Mouse (Mus musculus) E14TG2a.4 (cell line): ENCODE measurements at regions not wholly inside any gene's neighbourhood (a gene's known extent, or its start where the extent isn't known, plus 50 kb on each side); places are given as distances from the start of the nearest gene placed in this dataset.

Experiments
- H3K27me3 ChIP-seq: 2 replicates; pipeline ENCODE4 v1.6.1; 2014; ENCODE audit warnings: low read length, control low read depth; ENCODE audit not compliant: insufficient read depth
- H3K36me3 ChIP-seq: 2 replicates; pipeline ENCODE4 v1.6.1; 2014; ENCODE audit warnings: low read length, control low read depth; ENCODE audit not compliant: insufficient read depth
- H3K4me1 ChIP-seq: replicated peaks from 2 replicates; pipeline ENCODE4 v1.6.1; 2014; ENCODE audit warnings: low read depth, low read length, control low read depth
- H3K4me3 ChIP-seq: replicated peaks from 2 replicates; pipeline ENCODE4 v1.5.1; 2014; ENCODE audit warnings: mild to moderate bottlenecking, low read length
- H3K9me3 ChIP-seq: 2 replicates; pipeline ENCODE4 v1.6.1; 2014; ENCODE audit warnings: low read length, control low read depth
- CTCF ChIP-seq: conservative IDR thresholded peaks from 2 replicates; pipeline ENCODE4 v1.5.1; 2014; ENCODE audit warnings: low read length
- NANOG ChIP-seq: IDR thresholded peaks from 2 replicates; pipeline ENCODE4 v1.6.1; 2014; ENCODE audit warnings: borderline replicate concordance, low read length, mixed read lengths
- POU5F1 ChIP-seq: IDR thresholded peaks from 2 replicates; pipeline ENCODE4 v1.6.1; 2014; ENCODE audit warnings: low read length, borderline replicate concordance

DNA sequence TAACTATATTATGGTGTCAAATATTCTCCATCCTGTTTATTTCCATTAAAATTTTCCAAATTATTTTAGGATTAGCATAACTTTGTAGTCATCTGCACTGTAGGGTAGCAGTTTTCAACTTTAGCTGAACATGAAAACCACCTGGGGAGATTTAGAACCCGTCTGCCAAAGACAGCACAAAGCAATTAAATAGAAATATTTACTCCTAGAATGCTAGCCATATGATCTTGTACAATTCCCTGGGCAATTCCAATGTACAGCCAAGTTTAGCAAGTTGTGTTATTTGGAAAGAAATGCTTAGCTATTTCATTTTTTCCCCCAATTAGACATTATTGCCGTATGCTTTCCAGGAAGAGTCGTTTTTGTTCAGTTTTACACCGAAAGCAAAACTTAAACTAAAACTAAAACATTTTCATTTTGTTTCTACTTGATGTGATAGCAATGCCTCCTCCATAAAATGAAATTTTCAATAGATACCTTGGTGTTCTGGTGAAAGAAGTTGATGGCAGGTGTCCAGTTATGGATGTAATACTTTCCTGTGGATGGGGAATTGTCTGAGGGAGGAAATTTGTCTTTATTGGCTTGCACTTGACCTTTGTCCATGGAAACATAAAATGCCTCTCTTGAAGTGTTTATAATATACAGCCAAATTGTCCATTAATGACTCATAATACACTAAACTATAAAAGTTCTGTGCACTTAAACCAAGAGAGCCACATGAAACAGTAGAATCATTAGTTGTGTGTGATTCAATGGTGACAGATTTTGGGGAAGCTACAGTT is 282.3 kb downstream of the Usp25 start:
- H3K9me3 ChIP-seq: no peaks in the 10 kb centered on the region
- H3K4me3 ChIP-seq: no peak overlapping the region
- H3K4me1 ChIP-seq: no peaks in the 10 kb centered on the region
- no peaks in the 10 kb centered on the region for H3K36me3 ChIP-seq
- H3K27me3 ChIP-seq: no peaks in the 10 kb centered on the region
- TF ChIP-seq NANOG (no peak), CTCF (no peak)

DNA sequence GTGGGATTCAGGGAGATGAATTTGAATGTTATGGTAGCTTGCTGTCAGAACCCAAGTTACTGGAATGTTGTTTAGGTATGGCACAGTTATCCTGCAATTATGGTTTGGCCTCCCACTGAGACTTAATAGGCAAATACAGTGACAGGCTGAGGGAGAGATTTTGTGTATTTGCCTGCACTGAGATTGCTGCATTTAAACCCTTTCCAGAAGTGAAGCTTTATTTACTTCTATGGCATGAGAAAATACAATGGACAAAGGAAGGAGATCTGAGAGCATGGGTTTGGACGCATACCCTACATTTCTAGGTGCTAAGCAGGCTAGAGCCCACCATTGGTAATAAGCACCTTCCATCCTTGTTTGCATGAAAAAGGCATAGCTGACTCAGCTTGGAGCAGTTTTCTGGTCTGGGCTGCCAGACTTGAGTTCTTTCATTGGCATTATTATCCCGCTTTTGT is 278.8 kb downstream of the Usp25 start:
- no peaks in the 10 kb centered on the region for H3K9me3 ChIP-seq
- H3K27me3 ChIP-seq: no peaks in the 10 kb centered on the region
- TF ChIP-seq NANOG (no peak), CTCF (no peak), POU5F1 (no peak)
- no peaks in the 10 kb centered on the region for H3K36me3 ChIP-seq
- no peaks in the 10 kb centered on the region for H3K4me1 ChIP-seq
- H3K4me3 ChIP-seq: no peak overlapping the region

DNA sequence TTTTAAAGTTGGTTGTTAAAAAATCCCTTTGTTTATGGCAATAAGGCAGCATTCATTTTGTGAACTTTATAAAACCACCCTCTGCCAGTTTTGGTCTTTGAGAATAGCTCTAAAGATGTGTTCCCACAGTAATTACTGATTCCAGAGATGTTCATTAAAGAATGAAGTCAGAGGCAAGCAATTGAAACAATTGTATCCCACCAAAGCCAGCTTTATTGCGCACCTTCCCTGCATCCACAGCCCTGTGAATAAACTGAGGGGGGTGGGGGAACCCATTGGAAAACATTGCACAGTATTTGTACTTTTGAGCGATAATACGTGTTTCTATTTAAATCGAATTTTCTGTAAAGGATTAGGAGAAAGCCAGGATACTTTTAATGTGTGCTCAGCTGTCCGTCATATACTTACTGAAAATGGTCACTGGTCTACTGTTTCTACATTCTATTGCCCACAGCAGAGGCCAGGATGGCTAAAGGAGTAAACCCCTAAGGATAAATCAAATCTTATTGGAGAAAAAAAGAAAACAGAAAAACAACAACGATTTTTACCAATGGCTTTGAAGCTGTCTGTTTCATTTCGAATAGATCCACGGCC is 278.3 kb downstream of the Usp25 start:
- no peak for TF ChIP-seq POU5F1
- no peak for TF ChIP-seq CTCF
- TF ChIP-seq NANOG: no peak
- no peaks in the 10 kb centered on the region for H3K27me3 ChIP-seq
- H3K36me3 ChIP-seq: no peaks in the 10 kb centered on the region
- H3K4me1 ChIP-seq: no peaks in the 10 kb centered on the region
- H3K9me3 ChIP-seq: no peaks in the 10 kb centered on the region
- H3K4me3 ChIP-seq: no peak overlapping the region

DNA sequence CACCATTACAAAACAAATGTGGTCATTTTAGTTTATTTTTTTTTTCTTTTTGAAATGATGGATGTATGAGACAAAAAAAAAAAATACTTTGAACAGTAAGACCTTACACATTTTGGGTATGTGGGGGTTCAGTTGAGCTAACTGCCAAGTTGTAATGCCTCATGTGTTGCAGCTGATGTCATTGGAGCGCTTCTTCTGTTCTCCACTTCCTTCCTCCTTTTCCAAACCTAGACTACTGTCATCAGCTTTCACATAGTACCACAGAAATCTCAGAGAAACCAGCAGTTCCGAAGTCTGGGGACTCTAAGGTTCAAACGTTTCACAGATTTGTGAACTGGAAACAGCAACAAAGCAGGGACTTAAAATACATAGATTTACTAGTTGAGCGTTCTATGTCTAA is 270.7 kb downstream of the Usp25 start:
- H3K4me3 ChIP-seq: no peak overlapping the region
- TF ChIP-seq NANOG (no peak), CTCF (no peak), POU5F1 (no peak)
- H3K4me1 ChIP-seq: no peaks in the 10 kb centered on the region
- H3K27me3 ChIP-seq: no peaks in the 10 kb centered on the region
- no peaks in the 10 kb centered on the region for H3K36me3 ChIP-seq
- no peaks in the 10 kb centered on the region for H3K9me3 ChIP-seq

DNA sequence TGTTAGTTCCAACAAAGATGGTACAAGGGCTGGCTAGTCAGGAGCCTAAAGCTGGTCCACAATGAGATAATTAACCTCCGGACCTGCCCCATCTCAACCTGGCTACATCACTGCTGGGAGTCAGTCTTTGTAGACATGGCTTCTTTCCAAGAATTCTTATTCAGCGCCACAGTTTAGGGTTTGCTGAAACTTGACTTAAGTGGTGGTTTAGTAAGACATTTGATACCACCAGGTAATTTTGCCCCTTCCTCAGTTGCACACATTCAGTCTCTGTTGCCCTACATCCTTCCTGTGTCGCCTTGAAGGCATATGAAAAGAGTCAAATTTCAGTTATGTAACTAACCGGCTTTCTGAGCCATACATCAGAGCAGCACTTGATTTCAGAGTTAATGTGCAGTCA is 266.4 kb downstream of the Usp25 start:
- H3K27me3 ChIP-seq: no peaks in the 10 kb centered on the region
- H3K9me3 ChIP-seq: no peaks in the 10 kb centered on the region
- H3K4me3 ChIP-seq: no peak overlapping the region
- no peaks in the 10 kb centered on the region for H3K4me1 ChIP-seq
- TF ChIP-seq CTCF: no peak
- TF ChIP-seq POU5F1: no peak
- TF ChIP-seq NANOG: no peak
- no peaks in the 10 kb centered on the region for H3K36me3 ChIP-seq

DNA sequence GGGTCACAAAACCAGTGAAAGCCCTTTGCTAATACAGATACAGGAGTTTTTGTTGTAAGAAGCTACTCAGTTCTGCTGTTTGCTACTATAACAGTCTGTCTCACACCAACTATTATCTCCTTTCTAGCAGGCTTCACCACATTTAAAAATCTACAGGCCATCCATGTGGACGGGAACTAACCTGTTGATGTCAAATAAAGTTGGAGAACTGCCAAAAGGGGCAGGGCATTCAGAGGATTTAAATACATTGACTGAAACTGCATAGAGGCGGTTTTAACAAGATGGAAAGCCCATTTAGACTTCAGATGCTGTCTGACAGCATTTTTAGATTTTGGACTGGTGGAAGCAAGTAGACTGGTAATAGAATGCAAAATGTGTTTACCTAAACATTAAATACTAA is 266.0 kb downstream of the Usp25 start:
- TF ChIP-seq NANOG: no peak
- TF ChIP-seq POU5F1: no peak
- no peak for TF ChIP-seq CTCF
- Histone ChIP-seq H3K9me3 (no peaks in the 10 kb centered on the region), H3K27me3 (no peaks in the 10 kb centered on the region), H3K36me3 (no peaks in the 10 kb centered on the region), H3K4me1 (no peaks in the 10 kb centered on the region), H3K4me3 (no peak overlapping the region)

DNA sequence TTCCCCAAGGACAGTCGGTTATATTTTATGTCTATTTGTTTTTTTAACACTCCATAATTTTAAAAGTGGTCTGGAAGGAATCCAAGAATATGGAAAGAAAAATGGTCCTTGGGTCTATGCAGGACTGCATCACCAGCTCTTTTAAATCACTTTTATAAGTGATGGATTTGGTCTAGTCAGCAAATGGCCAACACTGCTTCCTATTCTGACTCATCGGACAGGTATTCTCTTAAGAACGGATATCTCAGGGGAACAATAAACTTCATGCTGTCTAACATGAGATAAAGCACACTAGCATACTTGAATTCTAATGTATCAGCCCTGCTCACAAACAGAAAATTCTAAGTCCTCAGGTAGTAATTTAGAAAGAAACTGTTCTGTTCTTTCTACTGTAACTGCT is 259.8 kb downstream of the Usp25 start:
- TF ChIP-seq POU5F1 (no peak), CTCF (no peak), NANOG (no peak)
- Histone ChIP-seq H3K4me3 (no peak overlapping the region), H3K9me3 (no peaks in the 10 kb centered on the region), H3K4me1 (no peaks in the 10 kb centered on the region), H3K36me3 (no peaks in the 10 kb centered on the region), H3K27me3 (no peaks in the 10 kb centered on the region)

DNA sequence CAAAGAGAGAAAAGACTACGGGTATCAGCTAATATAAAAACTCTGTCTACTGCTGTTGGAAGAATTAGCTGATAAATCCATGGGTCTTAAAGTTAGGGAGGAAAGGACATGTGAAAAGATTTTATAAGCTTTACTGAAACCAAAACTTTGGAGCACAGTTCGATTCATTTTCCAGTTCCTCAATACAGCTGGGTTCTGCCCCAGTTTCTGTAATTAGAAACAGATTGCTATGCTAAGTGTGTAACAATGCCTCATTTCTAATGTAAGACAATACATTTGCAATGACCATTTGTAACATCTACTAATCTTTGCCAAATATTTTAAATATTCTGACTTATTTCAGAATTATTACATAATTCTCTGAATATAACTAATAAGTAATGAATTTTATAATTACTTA is 255.4 kb downstream of the Usp25 start:
- H3K36me3 ChIP-seq: no peaks in the 10 kb centered on the region
- H3K4me3 ChIP-seq: no peak overlapping the region
- no peaks in the 10 kb centered on the region for H3K4me1 ChIP-seq
- H3K27me3 ChIP-seq: no peaks in the 10 kb centered on the region
- TF ChIP-seq CTCF (no peak), POU5F1 (no peak), NANOG (no peak)
- H3K9me3 ChIP-seq: no peaks in the 10 kb centered on the region

DNA sequence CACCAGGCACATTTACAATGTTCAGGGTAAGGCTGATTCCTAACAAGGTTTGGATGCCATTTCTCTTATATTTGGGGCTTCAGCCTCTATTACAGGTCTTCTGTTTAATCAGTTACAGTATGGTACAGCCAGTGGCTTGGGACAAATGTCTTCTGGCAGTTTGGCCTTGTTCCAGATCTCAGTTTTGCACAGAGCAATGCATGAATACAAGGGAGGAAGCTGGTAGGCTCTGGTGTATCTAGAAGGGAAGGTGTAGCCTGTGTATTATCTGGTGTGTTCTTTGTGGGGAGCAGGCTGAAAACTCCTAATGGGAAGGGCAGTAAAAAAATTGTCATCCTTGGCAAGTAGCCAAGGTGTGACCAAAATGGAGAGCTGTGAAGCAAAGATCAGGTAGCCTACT is 254.2 kb downstream of the Usp25 start:
- no peak for TF ChIP-seq CTCF
- no peak for TF ChIP-seq POU5F1
- no peak for TF ChIP-seq NANOG
- no peaks in the 10 kb centered on the region for H3K4me1 ChIP-seq
- no peaks in the 10 kb centered on the region for H3K27me3 ChIP-seq
- H3K36me3 ChIP-seq: no peaks in the 10 kb centered on the region
- no peak overlapping the region for H3K4me3 ChIP-seq
- H3K9me3 ChIP-seq: no peaks in the 10 kb centered on the region
